Mouse (Mus musculus) neural tube, embryonic 11.5 days (tissue): Measurements from ENCODE around the gene Abca4. TPM values are rescaled to one million over a fixed set of nuclear protein-coding genes. Genes with fewer than 3 reads are reported as not detected.
A peak's percentile ranks its signal among the peaks of the same experiment; 100 is the strongest.

Experiments used
- ATAC-seq: fragments of 200-750 bp; cut with Nextera tagmentation; 2 replicates; pipeline ENCODE4 v1.8.0; 2017; ENCODE audit warnings: moderate number of reproducible peaks, mild to moderate bottlenecking, moderate TSS enrichment, moderate library complexity; ENCODE audit not compliant: insufficient read depth, low FRiP score, low TSS enrichment
- DNase-seq: peaks from one replicate; pipeline ENCODE4 v3.0.0-alpha.2; 2015; ENCODE audit warnings: low spot score
- H3K27ac ChIP-seq: fragments of 300-500 bp; sonication (generic); 2 replicates; pipeline ENCODE4 v1.5.1; 2014; ENCODE audit warnings: low read depth, mild to moderate bottlenecking, low read length
- H3K27me3 ChIP-seq: fragments of 300-500 bp; sonication (generic); 2 replicates; pipeline ENCODE4 v1.6.1; 2014; ENCODE audit warnings: mild to moderate bottlenecking, low read length, mixed read lengths; ENCODE audit not compliant: control insufficient read depth, insufficient read depth
- H3K36me3 ChIP-seq: fragments of 300-500 bp; sonication (generic); 2 replicates; pipeline ENCODE4 v1.6.1; 2014; ENCODE audit warnings: mild to moderate bottlenecking, low read length, moderate library complexity, mixed read lengths; ENCODE audit not compliant: control insufficient read depth, insufficient read depth
- H3K4me1 ChIP-seq: fragments of 300-500 bp; sonication (generic); 2 replicates; pipeline ENCODE4 v1.6.1; 2014; ENCODE audit warnings: low read length, mixed read lengths; ENCODE audit not compliant: control insufficient read depth, insufficient read depth
- H3K4me2 ChIP-seq: fragments of 300-500 bp; sonication (generic); 2 replicates; pipeline ENCODE4 v1.6.1; 2014; ENCODE audit warnings: low read depth, mild to moderate bottlenecking, moderate library complexity
- H3K4me3 ChIP-seq: fragments of 300-500 bp; sonication (generic); 2 replicates; pipeline ENCODE4 v1.5.1; 2014; ENCODE audit warnings: low read depth, low read length
- H3K9ac ChIP-seq: fragments of 300-500 bp; sonication (generic); 2 replicates; pipeline ENCODE4 v1.6.1; 2014; ENCODE audit warnings: mild to moderate bottlenecking, low read length
- H3K9me3 ChIP-seq: fragments of 300-500 bp; sonication (generic); 2 replicates; pipeline ENCODE4 v1.6.1; 2016; ENCODE audit warnings: low read length; ENCODE audit not compliant: control insufficient read depth
- WGBS: fragments of 180-500 bp; shearing (Covaris S2); extraction: QIAGEN DNeasy Blood & Tissue Kit; methylation state at CpG from one replicate; pipeline ENCODE4 v1.1.7; 2014; 5-methylcytosine and 5-hydroxymethylcytosine counted together
- polyA plus RNA-seq: library from polyadenylated mRNA; unstranded; fragments of >200 nt; fragmentation: Nextera tagmentation; extraction: Ambion mirVana; gene quantifications from 2 replicates; pipeline ENCODE4 v1.2.1, GENCODE M21; 2014

Abca4 gene
- polyA plus RNA-seq = 0.49 and 1.0 TPM in 2 replicates

GRCm38 (mm10) chr3:122043799-122044547, at the start of gene Abca4:
Gene Abca4 (plus strand): TSS chr3:122044443.
- Histone ChIP-seq H3K27ac (no peak within 1 kb of the TSS), H3K9ac (peak within 1 kb of the TSS; percentile 45), H3K4me3 (peak within 1 kb of the TSS; percentile 16), H3K4me1 (peaks cover 12% of the 10 kb centered on the region), H3K36me3 (no peaks in the 10 kb centered on the region), H3K27me3 (peaks cover 35% of the 10 kb centered on the region), H3K9me3 (no peaks in the 10 kb centered on the region), H3K4me2 (peak within 1 kb of the TSS; percentile 35)
- ATAC-seq (no peak), DNase-seq (peak; percentile 44)
- 3% methylated on average over 26 of the region's 26 CpGs for WGBS

GRCm38 (mm10) chr3:121995125-121995524, 49.1 kb upstream of the Abca4 start:
- Histone ChIP-seq H3K4me2 (no peak overlapping the region), H3K27ac (no peak overlapping the region), H3K4me1 (0 out of 2 replicates have a peak, but pooled peaks cover 2% of the 10 kb centered on the region), H3K9ac (no peak overlapping the region), H3K4me3 (no peak overlapping the region), H3K27me3 (no peaks in the 10 kb centered on the region), H3K36me3 (no peaks in the 10 kb centered on the region), H3K9me3 (no peaks in the 10 kb centered on the region)
- WGBS = 70% methylated on average over 4 of the region's 4 CpGs
- DNase-seq (no peak), ATAC-seq (no peak)

GRCm38 (mm10) chr3:121999934-122000333, 44.3 kb upstream of the Abca4 start:
- Histone ChIP-seq H3K4me3 (no peak overlapping the region), H3K4me1 (0 out of 2 replicates have a peak, but pooled peaks cover 2% of the 10 kb centered on the region), H3K27me3 (no peaks in the 10 kb centered on the region), H3K4me2 (no peak overlapping the region), H3K9me3 (no peaks in the 10 kb centered on the region), H3K9ac (no peak overlapping the region), H3K27ac (no peak overlapping the region), H3K36me3 (no peaks in the 10 kb centered on the region)
- no peak for ATAC-seq
- DNase-seq = no peak
- 37% methylated on average over 2 of the region's 2 CpGs for WGBS

GRCm38 (mm10) chr3:122001568-122001967, 42.7 kb upstream of the Abca4 start:
- Histone ChIP-seq H3K36me3 (no peaks in the 10 kb centered on the region), H3K27ac (no peak overlapping the region), H3K9me3 (no peaks in the 10 kb centered on the region), H3K4me1 (0 out of 2 replicates have a peak, but pooled peaks cover 2% of the 10 kb centered on the region), H3K27me3 (no peaks in the 10 kb centered on the region), H3K4me2 (no peak overlapping the region), H3K9ac (no peak overlapping the region), H3K4me3 (no peak overlapping the region)
- WGBS = 56% methylated on average over 6 of the region's 6 CpGs
- ATAC-seq (no peak), DNase-seq (no peak)

GRCm38 (mm10) chr3:122009818-122010217, 34.4 kb upstream of the Abca4 start:
- no peaks in the 10 kb centered on the region for H3K9me3 ChIP-seq
- H3K27ac ChIP-seq = no peak overlapping the region
- WGBS = 91% methylated on average over 5 of the region's 5 CpGs
- DNase-seq (no peak), ATAC-seq (no peak)
- no peak overlapping the region for H3K9ac ChIP-seq
- H3K36me3 ChIP-seq = no peaks in the 10 kb centered on the region
- H3K4me3 ChIP-seq = no peak overlapping the region
- H3K27me3 ChIP-seq = no peaks in the 10 kb centered on the region
- no peaks in the 10 kb centered on the region for H3K4me1 ChIP-seq
- no peak overlapping the region for H3K4me2 ChIP-seq

GRCm38 (mm10) chr3:122010292-122010691, 34.0 kb upstream of the Abca4 start:
- ATAC-seq (no peak), DNase-seq (no peak)
- H3K36me3 ChIP-seq = no peaks in the 10 kb centered on the region
- no peaks in the 10 kb centered on the region for H3K9me3 ChIP-seq
- H3K27ac ChIP-seq = no peak overlapping the region
- H3K9ac ChIP-seq = no peak overlapping the region
- 91% methylated on average over 5 of the region's 5 CpGs for WGBS
- no peaks in the 10 kb centered on the region for H3K27me3 ChIP-seq
- no peak overlapping the region for H3K4me3 ChIP-seq
- no peaks in the 10 kb centered on the region for H3K4me1 ChIP-seq
- no peak overlapping the region for H3K4me2 ChIP-seq

- Histone ChIP-seq H3K27ac (no peak overlapping the region), H3K4me1 (no peaks in the 10 kb centered on the region), H3K9me3 (no peaks in the 10 kb centered on the region), H3K4me3 (no peak overlapping the region), H3K4me2 (no peak overlapping the region), H3K9ac (no peak overlapping the region), H3K36me3 (no peaks in the 10 kb centered on the region), H3K27me3 (no peaks in the 10 kb centered on the region)
- ATAC-seq = no peak
- DNase-seq = no peak
- 91% methylated on average over 1 of the region's 1 CpGs for WGBS
Measured at GRCm38 (mm10) chr3:122012464-122012863, 31.8 kb upstream of the Abca4 start.

- Histone ChIP-seq H3K36me3 (no peaks in the 10 kb centered on the region), H3K4me1 (no peaks in the 10 kb centered on the region), H3K27me3 (no peaks in the 10 kb centered on the region), H3K9me3 (no peaks in the 10 kb centered on the region), H3K27ac (no peak overlapping the region), H3K4me2 (no peak overlapping the region), H3K9ac (no peak overlapping the region), H3K4me3 (no peak overlapping the region)
- DNase-seq = no peak
- WGBS = 93% methylated on average over 7 of the region's 7 CpGs
- no peak for ATAC-seq
Measured at GRCm38 (mm10) chr3:122018421-122018820, 25.8 kb upstream of the Abca4 start.

GRCm38 (mm10) chr3:122019159-122019558, 25.1 kb upstream of the Abca4 start:
- Histone ChIP-seq H3K27ac (no peak overlapping the region), H3K4me1 (no peaks in the 10 kb centered on the region), H3K9ac (no peak overlapping the region), H3K4me3 (no peak overlapping the region), H3K36me3 (no peaks in the 10 kb centered on the region), H3K27me3 (no peaks in the 10 kb centered on the region), H3K4me2 (no peak overlapping the region), H3K9me3 (no peaks in the 10 kb centered on the region)
- ATAC-seq = no peak
- 90% methylated on average over 5 of the region's 5 CpGs for WGBS
- DNase-seq = no peak
